Mouse (Mus musculus) gastrocnemius, adult 2 months (tissue): ENCODE measurements around the gene Rcbtb2. TPM values are rescaled to one million over a fixed set of nuclear protein-coding genes. Genes with fewer than 3 reads are reported as not detected.
"Not testable (repeated sequence)": the region's sequence is repeated elsewhere in the genome, so short reads cannot be mapped to it uniquely, and the experiment has no call there.

Experiments
- DNase-seq: peaks from one replicate; pipeline ENCODE4 v3.0.0; 2022
- H3K27ac ChIP-seq: fragments of 200-600 bp; 2 replicates; pipeline ENCODE4 v1.8.1; 2022; ENCODE audit warnings: mild to moderate bottlenecking
- H3K4me3 ChIP-seq: fragments of 200-600 bp; 2 replicates; pipeline ENCODE4 v1.8.1; 2022; ENCODE audit warnings: mild to moderate bottlenecking, moderate library complexity
- CTCF ChIP-seq: fragments of 200-600 bp; IDR thresholded peaks from 2 replicates; pipeline ENCODE4 v1.8.1; 2022; ENCODE audit warnings: antibody characterized with exemption, mild to moderate bottlenecking, moderate library complexity
- intact Hi-C: fragments of 180-260 bp; cut with DNase I; formaldehyde crosslinking; loops from one replicate; pipeline ENCODE4 v1.15.1; 2025
- total RNA-seq, 2 experiments: library from RNA; stranded (reverse); gene quantifications; 2 replicates each; pipeline ENCODE4 v1.2.3; 2021

The Rcbtb2 gene
- total RNA-seq, 2 experiments from 2014 or later: 14.4 to 18.5 TPM

GRCm38 (mm10) chr14:73105407-73106185, 17.2 kb upstream of the Rcbtb2 start:
- no peak for DNase-seq
- H3K4me3 ChIP-seq: no peak overlapping the region
- TF ChIP-seq CTCF: no peak
- intact Hi-C loops: loop anchor here (1.0 to 5.0 kb wide), 3 partner anchors 37 to 372 kb away; no protein-coding TSS in a partner anchor
- H3K27ac ChIP-seq: no peak overlapping the region

- no peak for DNase-seq
Observed at GRCm38 (mm10) chr14:73106234-73106711, 16.6 kb upstream of the Rcbtb2 start.

DNA sequence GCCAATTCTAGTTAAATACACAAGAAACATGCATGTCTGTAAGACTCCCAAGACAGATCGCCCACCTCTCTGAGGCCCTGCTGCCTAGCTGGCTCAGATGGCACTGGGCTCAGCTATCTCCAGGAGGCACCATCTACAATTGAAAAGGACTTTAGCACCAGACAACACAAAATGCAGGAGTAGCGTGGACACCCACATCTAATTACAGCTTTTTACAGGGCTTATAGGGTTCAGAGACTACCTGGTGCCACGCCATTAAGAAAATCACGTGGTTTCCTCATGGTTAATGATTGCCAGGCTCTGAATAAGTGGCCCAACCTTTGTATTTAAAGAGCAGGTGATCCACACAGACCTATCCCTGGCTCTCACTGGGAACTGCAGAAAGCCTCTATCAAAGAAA, 15.9 kb upstream of the Rcbtb2 start:
- TF ChIP-seq CTCF: no peak
- no peak overlapping the region for H3K4me3 ChIP-seq
- no peak for DNase-seq
- intact Hi-C loops: loop anchor here (1.0 to 5.0 kb wide), 3 partner anchors 35 to 370 kb away; no protein-coding TSS in a partner anchor
- no peak overlapping the region for H3K27ac ChIP-seq

More at GRCm38 (mm10) chr14:73106234-73106711, 16.6 kb upstream of the Rcbtb2 start:
- H3K27ac ChIP-seq: no peak overlapping the region
- H3K4me3 ChIP-seq: peak overlapping the region; percentile 53
- intact Hi-C loops: loop anchor here (1.0 to 5.0 kb wide), 3 partner anchors 36 to 371 kb away; no protein-coding TSS in a partner anchor
- peak; percentile 70 for TF ChIP-seq CTCF

DNA sequence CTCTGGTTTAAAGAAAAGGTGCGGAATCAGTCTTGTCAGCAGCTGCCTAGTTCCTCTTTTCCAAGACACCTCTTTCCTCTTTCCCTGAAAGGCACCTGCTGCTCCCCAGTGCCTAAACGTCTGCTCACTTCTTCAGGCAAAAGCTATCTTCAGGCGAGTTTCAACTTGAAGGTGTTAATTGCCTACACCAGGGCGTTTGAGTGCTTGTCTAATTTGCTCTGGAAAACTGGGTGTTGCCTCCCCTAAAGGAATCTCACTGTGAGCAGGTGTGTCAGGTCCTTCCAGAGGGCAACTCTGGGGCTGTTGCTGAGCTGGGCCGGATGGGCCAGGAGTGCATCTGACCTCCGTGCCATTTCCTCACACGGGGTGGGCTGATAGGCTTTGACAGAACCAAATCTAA, 15.5 kb upstream of the Rcbtb2 start:
- no peak for DNase-seq
- intact Hi-C loops: loop anchor here (5.0 kb wide), 2 partner anchors 35 to 370 kb away; no protein-coding TSS in a partner anchor
- no peak overlapping the region for H3K4me3 ChIP-seq
- no peak for TF ChIP-seq CTCF
- no peak overlapping the region for H3K27ac ChIP-seq

DNA sequence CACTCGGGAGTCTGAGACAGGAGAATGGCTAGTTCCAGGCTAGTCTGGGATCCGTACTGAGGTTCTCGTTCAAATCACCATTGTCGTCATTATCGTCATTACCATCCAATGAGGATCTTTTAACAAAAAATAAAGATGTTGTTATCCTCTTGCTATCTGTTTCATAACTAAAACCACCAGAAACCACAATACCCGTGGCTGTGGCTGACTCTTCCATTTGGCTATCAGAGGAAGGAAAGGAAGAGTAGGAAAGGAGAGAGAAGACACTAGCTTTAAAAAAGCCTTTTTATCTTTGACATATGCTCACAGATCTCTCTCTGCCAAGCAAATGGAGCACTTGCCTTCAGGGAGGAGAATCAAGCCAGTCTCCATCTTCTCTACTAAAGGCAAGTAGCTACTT, 14.9 kb upstream of the Rcbtb2 start:
- H3K27ac ChIP-seq: no peak overlapping the region
- no peak for TF ChIP-seq CTCF
- intact Hi-C loops: loop anchor here (5.0 kb wide), 2 partner anchors 34 to 369 kb away; no protein-coding TSS in a partner anchor

DNA sequence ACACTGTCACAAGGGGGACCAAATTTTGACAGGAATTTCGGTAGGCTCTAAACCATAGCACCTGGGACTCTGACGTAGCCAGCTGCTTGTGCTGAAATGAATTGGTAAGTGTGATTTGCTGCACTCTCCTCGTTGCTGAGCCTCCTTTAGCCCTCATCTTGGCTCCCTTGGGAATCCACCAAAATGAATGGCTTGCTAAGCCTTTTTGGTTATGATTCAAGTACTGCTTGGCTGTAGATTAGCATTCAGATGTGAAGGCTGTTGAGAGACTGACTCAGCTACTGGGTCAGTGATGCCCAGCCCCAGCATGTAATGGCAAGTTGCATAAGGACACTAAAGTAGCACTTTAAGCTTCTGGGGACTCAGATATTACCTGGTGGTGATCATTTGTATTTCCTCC, 12.2 kb upstream of the Rcbtb2 start:
- H3K4me3 ChIP-seq: no peak overlapping the region
- H3K27ac ChIP-seq: no peak overlapping the region
- DNase-seq: no peak
- TF ChIP-seq CTCF: no peak
- intact Hi-C loops: no loop called here

More for the DNA sequence above, 14.9 kb upstream of the Rcbtb2 start:
- no peak overlapping the region for H3K4me3 ChIP-seq
- DNase-seq: no peak

- intact Hi-C loops: no loop called here
- Histone ChIP-seq H3K4me3 (no peak overlapping the region), H3K27ac (no peak overlapping the region)
- no peak for DNase-seq
- no peak for TF ChIP-seq CTCF
Observed at GRCm38 (mm10) chr14:73111091-73111490, 11.7 kb upstream of the Rcbtb2 start.

GRCm38 (mm10) chr14:73112186-73112840, 10.5 kb upstream of the Rcbtb2 start:
- Histone ChIP-seq H3K27ac (no peak overlapping the region), H3K4me3 (no peak overlapping the region)
- TF ChIP-seq CTCF: no peak
- intact Hi-C loops: no loop called here
- DNase-seq: no peak

DNA sequence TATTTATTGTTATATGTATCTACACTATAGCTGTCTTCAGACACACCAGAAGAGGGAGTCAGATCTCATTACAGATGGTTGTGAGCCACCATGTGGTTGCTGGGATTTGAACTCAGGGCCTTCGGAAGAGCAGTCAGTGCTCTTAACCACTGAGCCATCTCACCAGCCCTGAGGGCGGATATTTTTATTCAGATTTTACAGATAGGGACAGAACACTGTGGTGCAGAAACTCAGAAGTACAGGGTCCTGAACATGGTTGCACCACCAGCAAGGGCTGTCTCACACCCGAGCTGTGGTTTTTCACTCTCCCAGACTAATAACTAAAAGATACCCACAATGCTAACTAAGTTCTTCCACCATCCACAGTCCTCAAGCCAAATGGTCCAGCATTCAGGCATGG, 7.9 kb upstream of the Rcbtb2 start:
- DNase-seq, H3K4me3 ChIP-seq, H3K27ac ChIP-seq, intact Hi-C loops: not testable (repeated sequence)

- intact Hi-C loops: no loop called here
- no peak for DNase-seq
- no peak for TF ChIP-seq CTCF
- Histone ChIP-seq H3K27ac (no peak overlapping the region), H3K4me3 (no peak overlapping the region)
Observed at GRCm38 (mm10) chr14:73116301-73116700, 6.5 kb upstream of the Rcbtb2 start.

DNA sequence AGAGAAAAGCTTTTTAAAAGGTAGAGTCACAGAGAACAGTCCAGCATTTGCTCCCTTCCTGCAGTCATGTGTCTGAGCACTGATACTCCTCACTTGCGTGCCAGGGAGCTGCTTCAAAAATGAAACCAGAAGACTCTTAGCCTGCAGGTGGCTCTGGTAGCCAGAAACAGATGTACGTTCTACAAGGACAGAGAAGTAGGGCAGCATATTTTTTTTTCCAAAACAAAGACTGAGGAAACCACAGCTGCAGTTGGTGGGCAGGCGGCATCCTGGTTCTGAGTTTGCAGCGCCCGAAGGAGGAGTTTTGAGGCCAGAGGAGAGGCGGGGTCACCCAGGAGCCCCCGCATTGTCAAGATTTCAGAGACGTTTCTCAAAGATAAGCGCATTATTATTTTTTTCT, 5.9 kb upstream of the Rcbtb2 start:
- peak; percentile 47 for TF ChIP-seq CTCF
- peak overlapping the region; percentile 63 for H3K4me3 ChIP-seq
- H3K27ac ChIP-seq: peak overlapping the region; percentile 65
- DNase-seq: peak; percentile 58
- intact Hi-C loops: no loop called here

- Histone ChIP-seq H3K4me3 (peak overlapping the region; percentile 63), H3K27ac (peak overlapping the region; percentile 65)
- peak; percentile 14; the same call in 1 of the 2 replicates for TF ChIP-seq CTCF
- intact Hi-C loops: no loop called here
- DNase-seq: no peak
Observed at GRCm38 (mm10) chr14:73117411-73118392, 5.1 kb upstream of the Rcbtb2 start.
